Mouse (Mus musculus): Measurements from ENCODE around the gene Kctd2. TPM values are rescaled to one million over a fixed set of nuclear protein-coding genes. Genes with fewer than 3 reads are reported as not detected.

Gene Kctd2
- polyA plus RNA-seq, 1 experiment from 2014 or later = 4.8 TPM

DNA sequence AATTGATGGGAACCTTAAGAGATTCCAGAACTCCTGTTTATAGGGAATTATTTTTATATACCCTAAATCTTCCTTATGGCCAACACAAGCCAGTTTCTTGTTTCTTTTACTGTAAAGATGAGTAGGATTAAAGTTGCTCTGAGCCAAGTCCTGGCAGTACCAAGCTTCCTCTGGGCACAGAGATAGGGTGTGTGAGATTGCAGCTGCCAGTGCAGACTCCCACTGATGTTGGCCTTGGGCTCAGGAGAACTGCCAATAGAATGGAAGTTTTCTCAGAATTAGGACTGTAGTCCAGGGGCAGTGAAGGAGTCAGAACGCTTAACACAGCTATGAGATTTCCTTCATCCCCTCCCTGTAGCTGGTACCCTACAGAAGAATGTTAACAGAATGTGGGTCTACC, 1.4 kb downstream of the Kctd2 start:
- no peaks in the 10 kb centered on the region for H3K9me3 ChIP-seq (ENCODE audit: low read length)
- H3K36me3 ChIP-seq (ENCODE audit: insufficient read depth, low read length) = peaks cover 35% of the 10 kb centered on the region
- peak overlapping the region; percentile 98 for H3K4me3 ChIP-seq (ENCODE audit: low read length)
- no peak for ATAC-seq (ENCODE audit: low FRiP score, low TSS enrichment)
- peaks cover 29% of the 10 kb centered on the region for H3K4me1 ChIP-seq (ENCODE audit: insufficient read depth, low read length)
- peak overlapping the region; percentile 77 for H3K4me2 ChIP-seq (replicated peaks; ENCODE audit: low read depth, low read length)
- no peaks in the 10 kb centered on the region for H3K27me3 ChIP-seq (ENCODE audit: insufficient read depth, low read length)
- WGBS = 52% methylated on average over 1 of the region's 1 CpGs
- peak overlapping the region; percentile 92; the same call in 1 of the 2 replicates for H3K9ac ChIP-seq (replicated peaks; ENCODE audit: low read length)
- H3K27ac ChIP-seq (ENCODE audit: low read length) = no peak overlapping the region

DNA sequence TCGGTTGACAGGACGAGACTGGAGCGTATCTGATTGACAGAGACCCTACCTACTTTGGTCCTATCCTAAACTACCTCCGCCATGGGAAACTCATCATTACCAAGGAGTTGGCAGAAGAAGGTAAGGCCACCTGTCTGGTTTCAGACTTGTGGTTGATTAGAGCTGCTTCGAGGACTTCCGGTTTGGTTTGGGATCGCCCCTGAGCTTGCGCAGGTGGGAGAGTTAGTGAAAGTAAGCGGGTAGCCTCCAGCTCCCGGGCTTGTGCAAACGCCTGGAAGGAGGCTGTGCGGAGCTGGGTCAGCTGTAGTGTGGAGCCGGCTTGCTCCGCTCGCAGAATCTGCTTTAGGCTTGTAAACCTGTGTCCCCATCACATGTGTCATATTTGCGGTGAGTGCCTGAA, 2.0 kb downstream of the Kctd2 start:
- Histone ChIP-seq H3K36me3 (ENCODE audit: insufficient read depth, low read length) (peaks cover 34% of the 10 kb centered on the region), H3K9me3 (ENCODE audit: low read length) (no peaks in the 10 kb centered on the region), H3K9ac (replicated peaks; ENCODE audit: low read length) (no peak overlapping the region), H3K4me3 (ENCODE audit: low read length) (no peak overlapping the region), H3K4me1 (ENCODE audit: insufficient read depth, low read length) (peaks cover 29% of the 10 kb centered on the region), H3K27me3 (ENCODE audit: insufficient read depth, low read length) (no peaks in the 10 kb centered on the region), H3K4me2 (replicated peaks; ENCODE audit: low read depth, low read length) (no peak overlapping the region), H3K27ac (ENCODE audit: low read length) (no peak overlapping the region)
- ATAC-seq (ENCODE audit: low FRiP score, low TSS enrichment) = no peak
- 91% methylated on average over 16 of the region's 16 CpGs for WGBS

DNA sequence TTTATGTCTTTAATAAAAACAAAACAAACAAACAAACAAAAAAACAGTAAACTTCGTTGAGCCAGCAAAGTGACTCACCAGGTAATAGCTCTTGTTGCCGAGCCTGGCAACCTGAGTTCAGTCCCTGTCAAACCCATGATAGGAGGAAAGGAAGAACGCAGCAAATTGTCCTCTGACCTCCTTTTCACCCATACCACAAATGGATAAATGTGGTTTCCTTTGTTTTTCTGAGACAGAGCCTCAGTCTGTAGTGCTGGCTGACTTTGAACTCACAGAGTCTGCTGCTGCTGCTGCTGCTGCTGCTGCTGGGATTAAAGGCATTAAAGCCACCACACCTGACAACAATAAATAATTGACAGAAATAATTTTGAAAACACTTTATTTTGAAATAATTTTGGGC, 3.2 kb downstream of the Kctd2 start:
- Histone ChIP-seq H3K4me3 (ENCODE audit: low read length) (no peak overlapping the region), H3K27ac (ENCODE audit: low read length) (no peak overlapping the region), H3K27me3 (ENCODE audit: insufficient read depth, low read length) (no peaks in the 10 kb centered on the region), H3K9ac (replicated peaks; ENCODE audit: low read length) (no peak overlapping the region), H3K9me3 (ENCODE audit: low read length) (no peaks in the 10 kb centered on the region), H3K4me2 (replicated peaks; ENCODE audit: low read depth, low read length) (no peak overlapping the region), H3K36me3 (ENCODE audit: insufficient read depth, low read length) (peaks cover 24% of the 10 kb centered on the region), H3K4me1 (ENCODE audit: insufficient read depth, low read length) (peaks cover 28% of the 10 kb centered on the region)
- WGBS = 82% methylated on average over 3 of the region's 3 CpGs
- no peak for ATAC-seq (ENCODE audit: low FRiP score, low TSS enrichment)

DNA sequence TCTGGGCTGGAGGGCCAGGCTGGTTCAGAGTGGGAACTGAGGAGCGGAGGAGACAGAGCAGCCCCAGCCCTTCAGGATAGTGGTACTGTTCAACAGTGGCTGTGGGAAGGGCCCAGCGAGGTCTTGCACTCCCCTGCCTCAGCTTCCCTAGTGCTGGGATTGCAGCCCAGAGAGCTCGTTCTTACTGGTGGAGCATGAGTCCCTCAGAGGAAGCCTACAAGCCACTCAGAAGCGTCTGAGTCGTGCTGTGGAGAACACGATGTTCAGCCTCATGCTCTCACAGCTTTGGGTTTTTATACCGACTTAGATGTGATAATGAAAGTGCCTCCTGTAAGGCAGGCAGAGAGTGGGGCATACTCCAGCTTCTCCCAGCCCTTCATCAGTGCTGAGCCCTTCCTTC, 4.7 kb downstream of the Kctd2 start:
- Histone ChIP-seq H3K36me3 (ENCODE audit: insufficient read depth, low read length) (peaks cover 35% of the 10 kb centered on the region), H3K9me3 (ENCODE audit: low read length) (no peaks in the 10 kb centered on the region), H3K4me3 (ENCODE audit: low read length) (no peak overlapping the region), H3K9ac (replicated peaks; ENCODE audit: low read length) (no peak overlapping the region), H3K4me1 (ENCODE audit: insufficient read depth, low read length) (peaks cover 18% of the 10 kb centered on the region), H3K4me2 (replicated peaks; ENCODE audit: low read depth, low read length) (no peak overlapping the region), H3K27ac (ENCODE audit: low read length) (no peak overlapping the region), H3K27me3 (ENCODE audit: insufficient read depth, low read length) (no peaks in the 10 kb centered on the region)
- no peak for ATAC-seq (ENCODE audit: low FRiP score, low TSS enrichment)
- 76% methylated on average over 7 of the region's 7 CpGs for WGBS

GRCm38 (mm10) chr11:115425671-115426070, 5.7 kb downstream of the Kctd2 start:
- peaks cover 45% of the 10 kb centered on the region for H3K36me3 ChIP-seq (ENCODE audit: insufficient read depth, low read length)
- no peak overlapping the region for H3K9ac ChIP-seq (replicated peaks; ENCODE audit: low read length)
- 81% methylated on average over 6 of the region's 6 CpGs for WGBS

DNA sequence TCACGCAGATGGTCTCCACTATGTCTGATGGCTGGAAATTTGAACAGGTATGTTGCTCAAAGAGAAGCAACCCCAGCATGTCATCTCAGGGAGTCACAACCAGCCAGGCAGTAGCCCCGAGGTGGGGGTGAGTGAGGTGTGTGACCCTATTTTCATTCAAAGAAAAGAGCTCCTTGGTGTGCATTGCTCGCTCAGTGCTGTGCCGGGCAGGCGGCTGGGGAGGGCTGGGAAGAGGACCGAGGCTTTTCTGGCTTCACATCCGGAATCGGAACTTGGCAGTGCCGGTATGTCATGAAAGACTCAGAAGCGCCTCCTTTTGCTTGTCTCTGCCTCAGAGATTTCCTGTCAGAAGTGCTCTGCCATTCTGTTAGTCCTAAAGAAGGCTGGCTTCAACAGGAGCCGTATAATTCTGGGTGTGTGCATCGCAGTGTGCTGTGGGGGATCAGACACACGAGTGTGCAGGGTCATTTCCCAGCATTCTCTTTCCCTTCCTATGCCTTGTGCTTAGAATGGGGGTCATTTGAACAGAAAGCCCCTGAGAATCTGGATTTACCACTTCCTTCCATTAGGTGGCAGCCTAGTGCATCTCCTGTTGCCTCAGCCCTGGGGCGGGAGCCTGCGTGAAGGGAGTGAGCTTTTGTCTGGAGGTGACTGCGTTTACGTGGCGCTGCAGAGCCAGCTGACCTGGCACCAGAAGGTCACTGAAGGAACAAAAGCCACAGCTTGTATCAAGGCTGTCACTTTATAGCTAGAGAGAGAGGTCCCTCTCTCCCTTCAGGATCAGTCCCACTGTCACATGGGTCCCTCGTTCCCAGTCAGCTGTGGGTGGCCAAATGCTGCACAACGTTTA, 7.8 kb downstream of the Kctd2 start:
- peak overlapping the region; percentile 49; the same call in 1 of the 2 replicates for H3K9ac ChIP-seq (replicated peaks; ENCODE audit: low read length)

More at GRCm38 (mm10) chr11:115425671-115426070, 5.7 kb downstream of the Kctd2 start:
- H3K27ac ChIP-seq (ENCODE audit: low read length) = no peak overlapping the region
- ATAC-seq (ENCODE audit: low FRiP score, low TSS enrichment) = no peak
- no peaks in the 10 kb centered on the region for H3K27me3 ChIP-seq (ENCODE audit: insufficient read depth, low read length)
- H3K9me3 ChIP-seq (ENCODE audit: low read length) = no peaks in the 10 kb centered on the region
- no peak overlapping the region for H3K4me2 ChIP-seq (replicated peaks; ENCODE audit: low read depth, low read length)
- no peak overlapping the region for H3K4me3 ChIP-seq (ENCODE audit: low read length)
- peaks cover 18% of the 10 kb centered on the region for H3K4me1 ChIP-seq (ENCODE audit: insufficient read depth, low read length)

DNA sequence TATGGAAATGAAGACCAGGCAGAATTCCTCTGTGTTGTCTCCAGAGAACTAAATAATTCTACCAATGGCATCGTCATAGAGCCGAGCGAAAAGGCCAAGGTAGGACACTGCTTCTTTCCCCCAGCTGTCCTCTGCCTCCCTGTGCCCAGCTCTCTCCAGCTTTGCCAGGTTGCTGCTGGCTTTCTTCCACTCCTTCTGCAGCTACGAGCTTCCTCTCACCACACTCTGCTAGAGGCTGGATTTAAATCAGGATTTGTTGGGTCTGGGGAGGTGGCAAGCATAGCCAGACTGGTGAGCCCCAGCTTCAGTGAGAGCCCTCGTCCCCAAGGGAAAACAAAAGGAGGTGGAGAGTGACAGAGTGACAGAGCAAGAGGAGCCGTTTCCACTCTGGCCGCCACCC, 9.4 kb downstream of the Kctd2 start:
- Histone ChIP-seq H3K9me3 (ENCODE audit: low read length) (no peaks in the 10 kb centered on the region), H3K4me2 (replicated peaks; ENCODE audit: low read depth, low read length) (no peak overlapping the region), H3K27ac (ENCODE audit: low read length) (no peak overlapping the region; the same call in 1 of the 2 replicates), H3K27me3 (ENCODE audit: insufficient read depth, low read length) (no peaks in the 10 kb centered on the region), H3K4me3 (ENCODE audit: low read length) (no peak overlapping the region), H3K4me1 (ENCODE audit: insufficient read depth, low read length) (peaks cover 6% of the 10 kb centered on the region; the same call in 1 of the 2 replicates), H3K9ac (replicated peaks; ENCODE audit: low read length) (no peak overlapping the region), H3K36me3 (ENCODE audit: insufficient read depth, low read length) (peaks cover 55% of the 10 kb centered on the region)
- WGBS = 85% methylated on average over 7 of the region's 7 CpGs
- ATAC-seq (ENCODE audit: low FRiP score, low TSS enrichment) = no peak

More for the DNA sequence above, 7.8 kb downstream of the Kctd2 start:
- Histone ChIP-seq H3K4me3 (ENCODE audit: low read length) (no peak overlapping the region), H3K27me3 (ENCODE audit: insufficient read depth, low read length) (no peaks in the 10 kb centered on the region), H3K4me1 (ENCODE audit: insufficient read depth, low read length) (peaks cover 6% of the 10 kb centered on the region; the same call in 1 of the 2 replicates), H3K27ac (ENCODE audit: low read length) (peak overlapping the region; percentile 45), H3K4me2 (replicated peaks; ENCODE audit: low read depth, low read length) (0 out of 2 replicates have a peak overlapping the region, but pooled peaks have one; percentile 28), H3K9me3 (ENCODE audit: low read length) (no peaks in the 10 kb centered on the region), H3K36me3 (ENCODE audit: insufficient read depth, low read length) (peaks cover 55% of the 10 kb centered on the region)
- WGBS = 35% methylated on average over 20 of the region's 20 CpGs
- ATAC-seq (ENCODE audit: low FRiP score, low TSS enrichment) = peak; percentile 69; the same call in 1 of the 2 replicates

- Histone ChIP-seq H3K9ac (replicated peaks; ENCODE audit: low read length) (no peak overlapping the region), H3K9me3 (ENCODE audit: low read length) (no peaks in the 10 kb centered on the region), H3K4me2 (replicated peaks; ENCODE audit: low read depth, low read length) (no peak overlapping the region), H3K36me3 (ENCODE audit: insufficient read depth, low read length) (peaks cover 43% of the 10 kb centered on the region), H3K27me3 (ENCODE audit: insufficient read depth, low read length) (no peaks in the 10 kb centered on the region), H3K4me3 (ENCODE audit: low read length) (no peak overlapping the region), H3K27ac (ENCODE audit: low read length) (no peak overlapping the region), H3K4me1 (ENCODE audit: insufficient read depth, low read length) (peaks cover 10% of the 10 kb centered on the region)
- WGBS = 89% methylated on average over 6 of the region's 6 CpGs
- ATAC-seq (ENCODE audit: low FRiP score, low TSS enrichment) = no peak
These were observed 10.6 kb downstream of the Kctd2 start for GRCm38 (mm10) chr11:115430561-115430960.

DNA sequence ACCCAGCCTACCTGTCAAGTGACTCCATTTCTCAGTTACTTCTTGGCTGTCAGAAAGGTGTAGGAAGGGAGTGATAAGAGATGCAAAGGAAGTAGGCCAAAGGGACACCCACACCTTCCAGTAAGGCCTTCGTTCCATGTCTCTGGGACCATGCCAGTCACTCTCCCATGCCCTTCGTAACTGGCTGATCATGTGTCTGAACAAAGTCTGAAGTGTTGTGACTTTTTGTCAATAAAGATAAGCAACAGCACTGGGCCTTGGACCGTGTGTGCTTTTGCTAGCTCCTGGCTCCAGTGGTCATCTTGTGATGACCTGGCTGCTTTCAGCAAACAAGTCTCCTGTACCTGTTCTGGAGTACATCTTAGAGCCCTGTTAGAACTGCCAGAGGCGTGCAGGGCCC, 12.9 kb downstream of the Kctd2 start:
- no peak for ATAC-seq (ENCODE audit: low FRiP score, low TSS enrichment)
- no peak overlapping the region for H3K4me2 ChIP-seq (replicated peaks; ENCODE audit: low read depth, low read length)
- peaks cover 37% of the 10 kb centered on the region for H3K36me3 ChIP-seq (ENCODE audit: insufficient read depth, low read length)
- 80% methylated on average over 4 of the region's 4 CpGs for WGBS
- H3K4me3 ChIP-seq (ENCODE audit: low read length) = no peak overlapping the region
- peaks cover 18% of the 10 kb centered on the region for H3K4me1 ChIP-seq (ENCODE audit: insufficient read depth, low read length)
- no peaks in the 10 kb centered on the region for H3K9me3 ChIP-seq (ENCODE audit: low read length)
- no peaks in the 10 kb centered on the region for H3K27me3 ChIP-seq (ENCODE audit: insufficient read depth, low read length)
- 0 out of 2 replicates have a peak overlapping the region, but pooled peaks have one; percentile 15 for H3K9ac ChIP-seq (replicated peaks; ENCODE audit: low read length)
- peak overlapping the region; percentile 51 for H3K27ac ChIP-seq (ENCODE audit: low read length)

DNA sequence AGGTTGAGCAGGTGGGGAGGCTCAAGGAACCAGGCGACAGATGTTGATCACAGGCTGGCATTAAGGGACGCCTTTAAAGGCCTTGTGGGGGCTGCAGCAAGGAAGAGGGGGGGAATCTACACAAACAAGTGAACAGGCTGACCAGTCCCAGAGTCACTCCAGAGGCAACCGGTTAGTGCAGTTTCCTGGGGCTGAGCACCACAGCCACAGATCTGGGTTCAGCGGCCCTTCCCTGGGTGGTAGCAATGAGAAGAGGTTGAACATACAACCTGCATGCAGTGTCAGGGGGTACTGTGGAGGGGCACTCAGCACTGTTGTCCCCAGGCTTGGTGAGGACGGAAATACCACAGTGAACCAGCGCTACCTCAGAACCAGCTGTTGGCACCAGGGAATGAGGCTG, 13.4 kb downstream of the Kctd2 start:
- Histone ChIP-seq H3K4me3 (ENCODE audit: low read length) (no peak overlapping the region), H3K9me3 (ENCODE audit: low read length) (no peaks in the 10 kb centered on the region), H3K36me3 (ENCODE audit: insufficient read depth, low read length) (peaks cover 37% of the 10 kb centered on the region), H3K9ac (replicated peaks; ENCODE audit: low read length) (no peak overlapping the region), H3K27ac (ENCODE audit: low read length) (peak overlapping the region; percentile 51), H3K4me1 (ENCODE audit: insufficient read depth, low read length) (peaks cover 15% of the 10 kb centered on the region), H3K4me2 (replicated peaks; ENCODE audit: low read depth, low read length) (no peak overlapping the region), H3K27me3 (ENCODE audit: insufficient read depth, low read length) (no peaks in the 10 kb centered on the region)
- 72% methylated on average over 6 of the region's 6 CpGs for WGBS
- ATAC-seq (ENCODE audit: low FRiP score, low TSS enrichment) = no peak
